Mouse (Mus musculus) 3134 (cell line): ENCODE results near the gene Minpp1.

Experiments used
- DNase-seq: peaks from one replicate; pipeline ENCODE4 v3.0.0-alpha.2; 2011; ENCODE audit warnings: low spot score; ENCODE audit not compliant: insufficient read length; ENCODE audit errors: extremely low read depth

Minpp1 gene

DNA sequence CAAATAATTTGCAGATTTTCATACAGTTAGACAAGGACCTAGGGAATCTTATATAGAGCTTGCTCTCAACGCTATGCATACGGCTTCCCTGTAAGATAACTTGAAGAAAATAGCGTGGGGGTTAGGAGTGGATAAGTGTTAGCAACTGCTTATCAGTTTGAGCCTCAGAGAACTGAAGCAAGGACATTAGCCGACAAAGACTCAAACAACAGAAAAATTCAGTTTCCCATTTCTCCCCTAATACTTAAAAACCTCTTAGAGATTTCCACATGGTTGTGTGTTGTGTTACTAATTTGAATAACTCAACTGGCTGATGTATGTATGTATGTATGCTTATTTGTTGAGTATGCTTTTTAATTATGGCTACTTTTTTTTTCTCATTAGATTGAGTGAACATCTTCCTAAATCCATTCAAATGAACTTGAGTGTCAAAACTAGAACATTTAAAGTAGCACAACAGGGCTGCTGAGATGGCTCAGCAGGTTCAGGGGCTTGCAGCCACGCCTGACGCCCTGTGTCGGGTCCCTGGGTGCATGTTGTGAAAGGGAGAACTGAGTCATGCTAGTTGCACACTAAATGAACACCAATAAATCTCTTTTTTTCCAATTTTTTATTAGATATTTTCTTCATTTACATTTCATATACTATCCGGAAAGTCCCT, 2.2 kb downstream of the Minpp1 start:
- no peak for DNase-seq

DNA sequence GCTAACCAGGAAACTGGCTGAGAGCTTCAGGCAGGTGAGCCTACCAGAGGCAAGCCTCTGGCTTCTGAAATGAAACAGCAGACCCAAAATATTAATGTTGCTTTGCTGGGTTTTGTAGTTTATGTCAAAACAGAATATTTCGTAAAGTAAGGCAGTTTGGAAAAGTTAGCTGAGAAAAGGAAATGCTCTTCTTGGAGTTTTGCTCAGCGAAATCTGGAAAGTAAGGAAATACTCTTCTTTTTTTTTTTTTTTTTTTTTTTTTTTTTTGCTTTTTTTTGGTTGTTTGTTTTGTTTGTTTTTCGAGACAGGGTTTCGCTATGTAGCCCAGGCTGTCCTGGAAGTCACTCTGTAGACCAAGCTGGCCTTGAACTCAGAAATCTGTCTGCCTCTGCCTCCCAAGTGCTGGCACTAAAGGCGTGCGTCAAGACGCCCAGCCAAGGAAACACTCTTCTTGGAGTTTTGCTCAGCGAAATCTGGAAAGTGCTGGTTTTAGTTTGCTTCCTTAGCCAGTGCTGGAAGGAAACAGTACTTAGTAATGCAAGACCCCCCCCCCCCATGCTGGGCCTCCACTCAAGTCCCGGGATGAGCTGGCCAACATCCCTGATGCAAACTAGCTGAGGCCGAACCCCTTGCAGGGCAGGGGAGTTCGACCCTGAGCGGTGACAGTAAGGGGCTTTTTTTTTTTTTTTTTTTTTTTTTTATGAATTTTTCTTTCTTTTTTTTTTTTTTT, 3.8 kb downstream of the Minpp1 start:
- no peak for DNase-seq

DNA sequence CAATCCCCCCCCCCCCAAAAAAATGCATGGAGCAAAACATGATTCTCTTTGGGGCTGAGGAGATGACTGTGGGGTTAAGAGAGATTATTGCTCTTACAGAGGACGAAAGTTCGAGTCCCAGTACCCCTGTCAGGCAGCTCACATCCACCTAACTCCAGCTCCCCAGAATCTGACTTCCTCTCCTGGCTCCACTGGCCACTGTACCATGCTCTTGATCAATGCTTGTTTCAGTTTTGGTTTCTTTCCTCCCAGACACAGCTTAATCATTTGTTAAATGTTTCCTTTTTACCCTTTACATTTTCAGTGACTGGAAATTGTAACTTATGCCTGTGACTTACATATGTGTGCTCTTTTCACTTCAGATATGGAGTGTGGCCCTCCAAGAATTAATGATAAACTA, 5.4 kb downstream of the Minpp1 start:
- no peak for DNase-seq

DNA sequence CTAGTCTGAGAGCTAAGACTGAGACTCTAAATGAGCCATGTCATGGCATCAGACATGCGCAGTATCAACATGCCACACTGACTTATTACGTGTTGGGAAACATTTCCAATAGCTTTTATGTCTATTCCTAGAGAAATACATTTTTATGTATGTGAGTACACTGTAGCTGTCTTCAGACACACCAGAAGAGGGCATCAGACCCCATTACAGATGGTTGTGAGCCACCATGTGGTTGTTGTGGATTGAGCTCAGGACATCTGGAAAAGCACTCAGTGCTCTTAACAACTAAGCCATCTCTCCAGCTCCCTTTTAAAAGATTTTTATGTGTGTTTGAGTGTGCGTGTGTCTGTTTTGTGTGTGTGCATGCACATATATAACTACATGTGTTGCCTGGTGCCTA, 6.8 kb downstream of the Minpp1 start:
- no peak for DNase-seq

DNA sequence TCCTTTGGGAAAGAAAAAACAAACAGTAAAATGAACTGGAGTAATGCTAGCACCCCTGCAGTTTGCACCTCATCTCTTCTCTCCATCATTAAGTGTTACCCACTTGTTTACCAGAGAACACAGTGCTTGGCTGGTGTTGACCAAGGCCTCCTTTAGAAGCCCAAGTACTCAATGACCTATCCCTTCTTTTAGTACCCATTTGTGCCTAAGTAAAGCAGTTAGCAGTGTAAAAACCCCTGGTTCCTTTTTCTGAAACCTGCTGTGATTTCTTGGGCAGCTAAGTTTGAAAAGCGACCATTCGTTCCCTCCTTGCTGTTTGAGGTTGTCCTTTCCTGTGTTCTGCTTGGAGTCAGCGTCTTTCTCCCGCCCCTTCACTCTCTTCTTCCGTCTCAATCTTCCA, 7.4 kb downstream of the Minpp1 start:
- no peak for DNase-seq

DNA sequence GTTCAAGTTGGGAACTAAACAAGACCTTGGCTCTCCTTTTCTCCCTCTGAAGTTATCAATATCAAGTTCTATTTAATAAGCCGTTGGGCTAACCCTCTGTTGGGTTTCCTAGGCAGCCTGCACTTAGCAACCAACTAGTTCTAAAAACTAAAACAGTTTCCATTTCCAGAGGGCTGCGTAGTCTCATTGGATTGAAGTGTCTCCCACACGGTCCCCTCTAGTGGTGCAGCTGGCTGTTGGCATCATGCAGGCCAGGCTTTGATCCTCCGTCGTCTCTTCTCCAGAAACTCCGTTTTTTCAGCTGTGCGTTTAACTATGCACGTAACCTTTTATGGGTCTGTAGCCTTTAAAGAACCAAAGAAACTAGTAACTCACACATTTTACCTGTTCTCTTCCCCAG, 7.9 kb downstream of the Minpp1 start:
- DNase-seq, result no peak

DNA sequence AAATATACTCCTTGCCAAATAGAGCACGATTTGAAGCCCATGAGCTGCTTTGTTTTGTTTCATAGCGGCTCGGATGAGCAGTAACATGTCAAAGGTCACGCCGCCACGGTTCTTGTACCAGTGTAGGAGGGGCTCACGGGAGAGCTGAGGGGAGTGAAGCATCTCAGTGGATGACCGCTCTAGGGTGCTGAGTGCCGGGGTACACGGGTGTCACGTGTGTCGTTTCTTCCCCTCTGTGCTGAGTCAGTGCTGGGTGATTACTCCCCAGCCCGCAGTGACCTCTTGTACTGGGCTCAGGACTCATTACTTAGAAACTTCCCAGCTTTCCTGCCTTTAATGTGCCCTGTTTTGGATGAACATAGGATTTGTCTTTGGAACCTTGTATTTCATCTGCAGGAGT, 9.0 kb downstream of the Minpp1 start:
- DNase-seq, result no peak

DNA sequence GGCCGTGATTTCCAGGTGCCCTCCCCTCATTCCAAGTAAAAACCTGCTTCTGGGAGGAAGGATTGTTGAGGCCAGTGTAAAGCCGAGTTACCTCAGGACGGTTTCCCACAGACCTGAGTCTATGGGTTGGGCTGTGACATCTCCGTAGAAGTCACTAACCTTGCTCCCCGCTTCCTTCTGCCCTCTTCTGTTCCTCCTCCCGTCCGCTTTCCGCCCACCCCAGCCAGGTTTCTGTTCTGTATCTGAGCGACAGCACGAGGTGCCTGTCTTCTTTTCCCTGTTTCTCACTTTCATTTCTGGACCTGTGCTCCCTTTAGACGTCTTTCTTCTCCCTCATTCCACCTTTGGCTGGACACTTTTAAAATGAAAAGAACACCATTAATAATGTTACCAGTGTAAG, 9.5 kb downstream of the Minpp1 start:
- no peak for DNase-seq

DNA sequence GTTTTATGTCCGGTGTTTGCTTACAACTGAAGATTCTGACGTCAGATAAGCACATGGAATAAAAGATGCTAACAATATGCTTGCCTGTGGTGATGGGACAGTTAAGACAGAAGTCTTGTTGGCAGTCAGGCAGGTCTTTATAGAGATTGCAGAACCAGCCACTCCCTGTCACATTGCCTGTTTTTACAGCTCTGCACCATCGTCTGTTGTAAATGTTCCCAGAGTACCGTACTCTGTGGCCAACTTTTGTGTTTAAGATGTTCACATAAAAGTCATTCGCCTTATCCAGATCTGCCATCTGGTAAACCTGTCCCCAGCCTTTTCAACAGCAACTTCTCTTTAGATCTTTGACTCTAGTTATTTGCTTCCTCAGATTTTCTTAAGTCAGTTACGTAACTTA, 11.8 kb downstream of the Minpp1 start:
- no peak for DNase-seq

DNA sequence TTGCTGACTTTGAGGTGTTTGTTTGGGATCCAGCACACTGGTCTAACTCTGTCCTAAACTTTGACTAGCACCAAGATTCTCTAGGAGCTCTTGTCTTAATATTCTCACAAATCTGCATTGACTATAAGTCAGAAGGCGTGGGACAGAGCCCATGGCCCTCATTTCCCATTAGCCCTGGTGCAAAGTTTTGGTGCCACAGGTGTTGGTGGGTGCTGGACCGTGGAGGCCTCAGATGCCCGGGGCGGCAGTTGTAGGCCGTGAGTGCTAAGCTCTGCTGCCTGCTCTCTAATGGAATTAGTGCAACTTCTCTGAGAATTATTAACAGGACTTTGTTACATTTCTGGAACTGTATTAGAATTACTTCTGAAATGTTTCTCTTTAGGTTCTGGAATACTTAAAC, 12.4 kb downstream of the Minpp1 start:
- no peak for DNase-seq

DNA sequence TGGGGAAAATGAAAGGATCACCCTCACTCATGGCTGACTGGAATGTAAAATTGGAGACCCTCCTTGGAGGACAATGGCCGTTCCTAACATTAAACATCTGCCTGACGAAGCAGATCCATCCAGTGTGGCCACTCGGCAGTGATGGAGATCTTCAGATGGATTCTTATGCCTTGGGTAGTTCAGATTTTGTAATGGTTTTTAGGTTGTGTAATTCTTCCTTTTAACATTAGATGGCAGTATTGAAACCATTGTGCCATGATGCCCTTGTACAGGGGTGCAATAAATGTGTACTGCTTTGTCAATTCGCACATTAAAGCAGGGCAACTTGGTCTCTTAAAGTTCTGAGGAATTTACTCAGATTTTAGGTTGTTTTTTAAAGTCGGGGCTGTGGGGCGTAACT, 15.8 kb downstream of the Minpp1 start:
- no peak for DNase-seq

DNA sequence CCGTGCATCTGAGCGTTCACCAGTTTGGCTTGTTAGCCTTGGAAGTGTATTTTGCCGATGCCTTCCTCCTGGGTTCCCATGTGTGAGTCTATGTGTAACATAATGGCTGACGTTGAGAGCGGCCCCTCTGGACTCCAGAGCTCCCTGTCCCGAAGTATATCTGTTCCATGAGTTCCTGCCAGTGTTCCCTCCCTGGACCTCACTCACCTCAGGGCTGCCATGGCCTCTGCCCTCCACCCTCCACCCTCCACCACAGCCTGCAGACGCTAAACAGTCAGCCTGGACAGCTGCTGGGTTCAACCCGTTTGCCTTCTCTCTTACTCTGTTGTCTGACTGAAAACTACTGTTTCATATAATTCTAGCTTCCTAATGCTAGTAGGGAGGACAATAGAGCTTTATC, 20.5 kb downstream of the Minpp1 start:
- no peak for DNase-seq

DNA sequence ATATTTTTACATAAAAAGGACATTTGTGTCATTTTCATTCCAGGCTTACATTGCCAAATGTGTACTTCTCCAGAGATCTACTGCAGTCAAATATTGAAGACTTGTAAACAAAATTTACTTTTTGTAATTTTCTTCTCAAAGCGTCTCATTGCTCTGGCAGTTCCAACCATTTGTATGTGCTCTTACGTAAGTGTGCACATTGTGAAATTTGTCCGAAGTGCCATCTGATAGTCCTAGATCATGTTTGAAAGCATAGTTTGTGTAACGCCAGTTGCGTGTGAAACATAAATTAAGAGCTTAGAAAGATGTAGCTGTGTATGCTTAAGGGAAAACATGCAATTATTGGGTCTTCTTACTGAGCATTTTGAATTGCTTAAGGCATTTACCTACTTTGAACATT, 20.9 kb downstream of the Minpp1 start:
- no peak for DNase-seq

DNA sequence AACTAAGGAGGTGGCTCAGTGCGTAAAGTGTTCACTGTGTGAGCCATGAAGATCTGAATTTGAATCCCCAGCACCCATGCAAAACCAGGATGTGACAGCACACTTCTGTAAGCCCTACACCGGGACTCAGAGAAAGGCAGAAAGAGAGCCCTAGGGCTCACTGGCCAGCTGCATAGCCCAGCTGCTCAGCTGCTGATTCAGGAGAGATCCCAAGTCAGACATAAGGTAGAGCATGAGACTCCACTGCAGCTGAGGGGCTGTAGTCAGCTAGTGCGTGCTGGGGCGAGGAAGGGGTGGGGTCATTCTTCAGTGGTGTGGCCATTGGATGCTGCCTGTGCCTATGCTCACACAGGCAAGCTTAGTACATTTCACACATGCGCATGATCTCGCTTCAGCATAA, 21.5 kb downstream of the Minpp1 start:
- DNase-seq, result no peak

DNA sequence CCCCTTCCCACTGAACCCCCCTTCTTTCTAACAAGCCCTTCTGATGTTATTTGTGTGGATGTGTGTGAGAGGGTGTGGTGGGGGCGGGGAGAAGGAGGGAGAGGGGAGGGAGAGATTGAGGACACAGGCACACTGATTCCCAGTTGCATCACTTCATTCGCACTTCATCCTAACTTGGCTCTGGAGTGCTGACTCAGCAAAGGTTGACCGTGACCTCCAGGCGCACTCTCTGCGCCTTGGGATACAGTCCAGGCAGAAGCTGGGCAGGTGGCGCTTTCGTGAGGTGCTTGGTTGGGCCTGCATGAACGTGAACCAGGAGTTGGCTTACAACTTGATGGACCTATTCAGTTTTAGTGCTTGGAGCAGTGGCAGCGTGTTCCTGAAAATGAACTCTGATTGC, 22.0 kb downstream of the Minpp1 start:
- DNase-seq, result no peak

DNA sequence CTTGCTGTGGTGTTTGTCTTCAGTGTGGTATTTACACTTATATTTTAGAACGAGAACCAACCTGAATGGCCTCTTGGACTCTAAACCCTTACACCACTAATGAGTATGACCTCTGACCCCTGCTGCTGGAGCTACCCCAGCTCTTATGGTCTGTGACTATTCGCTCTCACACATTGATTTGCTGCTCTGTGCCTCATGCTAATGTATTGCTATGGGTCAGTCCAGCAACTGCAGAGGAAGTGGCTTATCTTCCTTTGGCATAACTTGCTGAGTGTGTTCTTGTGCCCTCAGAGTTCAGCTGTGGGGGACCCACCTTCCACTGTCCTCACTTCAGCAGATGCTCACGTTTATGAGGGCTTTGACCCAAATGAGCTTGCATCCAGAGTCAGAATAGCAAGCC, 24.7 kb downstream of the Minpp1 start:
- DNase-seq, result no peak

DNA sequence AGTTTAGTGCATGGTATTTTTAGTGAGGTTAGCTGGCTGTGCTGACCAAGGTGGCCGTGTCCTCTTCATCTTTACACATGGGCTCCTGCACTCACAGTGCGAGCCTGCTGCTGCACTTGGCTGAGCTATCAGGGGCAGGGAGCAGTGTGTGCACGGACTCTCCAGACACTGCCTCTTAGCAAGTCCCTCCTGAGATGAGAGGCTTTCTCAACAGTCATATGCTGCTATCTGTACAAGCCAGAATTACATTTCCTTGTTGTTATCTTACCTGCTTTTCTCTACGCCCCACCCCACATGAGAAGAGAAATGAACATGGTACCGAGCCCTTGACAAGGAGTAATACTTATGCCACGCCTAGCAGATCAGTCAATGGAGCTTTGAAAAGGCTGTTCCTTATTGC, 25.4 kb downstream of the Minpp1 start:
- no peak for DNase-seq

DNA sequence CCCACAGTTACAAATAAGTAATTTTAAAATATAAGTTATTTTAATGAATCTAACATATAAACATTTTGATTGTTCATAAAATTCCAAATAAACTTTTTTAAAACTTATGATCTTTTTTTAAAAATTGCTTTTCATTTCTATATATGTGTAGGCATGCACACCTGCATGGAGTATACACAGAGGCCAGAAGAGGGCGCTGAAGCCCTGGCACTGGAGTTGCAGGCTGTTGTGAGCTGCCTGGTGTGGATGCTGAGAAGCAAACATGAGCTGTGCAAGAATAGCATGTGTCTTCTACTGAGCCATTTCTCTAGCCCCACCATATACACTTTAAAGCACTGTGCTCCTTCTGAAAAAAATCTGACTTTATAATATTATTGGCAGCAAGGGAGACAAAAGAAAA, 26.9 kb downstream of the Minpp1 start:
- no peak for DNase-seq

DNA sequence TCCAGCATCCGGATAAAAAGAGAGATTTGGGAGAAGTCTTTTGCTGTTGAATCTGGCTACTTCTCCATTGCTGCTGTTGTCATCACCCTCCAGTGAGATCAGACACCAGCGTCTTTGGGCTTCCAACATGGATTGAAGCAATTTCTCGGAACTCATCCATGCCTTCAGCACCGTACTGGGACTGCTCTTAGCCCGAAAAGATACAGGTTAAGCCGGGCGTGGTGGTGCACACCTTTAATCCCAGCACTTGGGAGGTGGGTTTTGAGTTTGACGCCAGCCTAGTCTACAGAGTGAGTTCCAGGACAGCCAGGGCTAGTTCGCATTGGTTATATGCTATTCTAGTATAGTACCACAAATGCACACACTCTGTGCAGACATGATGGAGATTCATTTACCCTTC, 31.0 kb downstream of the Minpp1 start:
- DNase-seq, result no peak

DNA sequence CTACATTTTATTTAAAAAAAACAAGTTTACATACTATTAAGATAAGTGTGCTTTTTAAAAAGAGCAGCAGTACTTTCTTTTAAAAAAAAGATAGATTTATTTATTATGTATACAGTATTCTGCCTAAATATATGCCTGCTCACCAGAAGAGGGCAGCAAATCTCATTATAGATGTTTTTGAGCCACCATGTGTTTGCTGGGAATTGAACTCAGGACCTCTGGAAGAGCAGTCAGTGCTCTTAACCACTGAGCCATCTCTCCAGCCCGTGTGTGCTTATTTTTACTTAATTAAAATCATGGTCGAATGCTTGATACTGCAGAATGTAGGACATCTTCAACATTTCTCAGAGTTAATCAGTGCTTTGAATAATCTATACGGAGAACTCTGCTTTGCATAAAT, 35.9 kb downstream of the Minpp1 start:
- DNase-seq, result no peak

DNA sequence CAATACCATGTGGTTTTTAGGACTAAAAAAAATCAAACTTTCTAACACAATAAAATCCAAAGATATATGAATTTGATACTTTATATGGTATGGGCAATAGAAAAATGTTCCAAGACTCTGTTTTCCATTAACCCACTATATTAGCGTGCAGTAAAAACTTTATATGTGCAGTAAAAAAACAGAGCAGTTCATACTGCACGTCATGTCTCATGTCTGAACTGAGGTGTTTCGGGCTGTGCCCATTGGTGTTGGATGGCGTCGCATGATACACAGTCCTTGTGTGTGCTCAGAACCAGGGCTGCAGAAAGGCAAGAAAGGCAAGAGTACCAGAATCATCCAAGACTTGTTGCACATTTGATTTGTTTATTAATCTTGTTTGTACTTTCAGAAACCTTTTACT, 36.7 kb downstream of the Minpp1 start:
- DNase-seq, result no peak

DNA sequence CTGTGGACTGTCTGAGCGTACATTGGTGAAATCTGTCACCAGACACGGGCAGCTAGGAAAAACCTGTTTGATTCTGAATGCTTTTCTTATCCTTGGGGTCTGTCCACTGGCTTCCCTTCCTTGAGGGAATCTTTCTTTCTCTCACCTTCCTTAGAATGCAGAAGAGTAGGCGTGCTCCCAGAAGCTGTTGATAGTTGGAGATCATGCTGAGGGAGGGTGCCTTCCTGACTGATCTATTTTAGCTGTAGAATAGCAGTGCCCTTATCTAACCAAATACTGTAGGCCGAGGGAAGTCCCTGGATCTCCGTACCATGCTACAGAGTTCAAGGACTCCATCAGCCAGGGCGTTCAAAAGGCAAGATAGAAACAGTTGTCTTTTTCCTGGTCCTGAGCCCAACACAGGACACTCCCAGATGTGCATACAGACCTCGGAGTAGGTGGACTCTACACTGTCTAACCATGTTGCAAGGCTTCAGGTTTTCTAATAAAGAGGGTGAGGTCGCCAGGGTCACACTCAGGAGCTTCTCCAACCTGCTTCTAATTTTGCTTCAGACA, 37.3 kb downstream of the Minpp1 start:
- DNase-seq, result no peak
